Mouse (Mus musculus) MEL (cell line): ENCODE measurements around the gene Cabp2. TPM values are rescaled to one million over a fixed set of nuclear protein-coding genes. Genes with fewer than 3 reads are reported as not detected.

Source experiments
- DNase-seq: peaks from one replicate; pipeline ENCODE4 v3.0.0; 2011; ENCODE audit warnings: low read depth, low spot score
- H3K27ac ChIP-seq: 2 replicates; pipeline ENCODE4 v1.5.1; 2012; ENCODE audit warnings: low read depth, mild to moderate bottlenecking, control low read depth, low read length, moderate library complexity; ENCODE audit not compliant: control insufficient read depth
- H3K27me3 ChIP-seq, 2 experiments: fragments of 150-350 bp in 1 of 2; sonication (generic) in 1 of 2; 2 replicates each; pipeline ENCODE4 v1.6.1; 2012; ENCODE audit warnings: low read length in 2 of 2, mild to moderate bottlenecking in 2 of 2, improper control_type of control experiment in 1 of 2, moderate library complexity in 1 of 2; ENCODE audit not compliant: insufficient read depth in 2 of 2, control insufficient read depth in 1 of 2
- H3K36me3 ChIP-seq, 2 experiments: 2 replicates each; pipeline ENCODE4 v1.6.1; 2012 to 2014; ENCODE audit warnings: low read length in 2 of 2, improper control_type of control experiment in 1 of 2, inconsistent platforms in 1 of 2, mild to moderate bottlenecking in 1 of 2; ENCODE audit not compliant: insufficient read depth in 2 of 2, control insufficient read depth in 1 of 2
- H3K4me1 ChIP-seq, 2 experiments: fragments of 150-350 bp in 1 of 2; sonication (generic) in 1 of 2; 2 replicates each; pipeline ENCODE4 v1.6.1; 2012; ENCODE audit warnings: low read length in 2 of 2, improper control_type of control experiment in 1 of 2, mild to moderate bottlenecking in 1 of 2; ENCODE audit not compliant: insufficient read depth in 2 of 2, control insufficient read depth in 1 of 2
- H3K4me3 ChIP-seq, 2 experiments: fragments of 150-350 bp in 1 of 2; sonication (generic) in 1 of 2; 2 replicates each; pipeline ENCODE4 v1.5.1; 2012; ENCODE audit warnings: low read depth in 2 of 2, low read length in 2 of 2, mild to moderate bottlenecking in 2 of 2, moderate library complexity in 2 of 2, control low read depth in 1 of 2, improper control_type of control experiment in 1 of 2; ENCODE audit not compliant: control insufficient read depth in 1 of 2, insufficient read depth in 1 of 2
- H3K79me2 ChIP-seq: 2 replicates; pipeline ENCODE4 v1.6.1; 2012; ENCODE audit warnings: mild to moderate bottlenecking, low read length, moderate library complexity; ENCODE audit not compliant: control insufficient read depth, poor library complexity, insufficient read depth
- H3K9ac ChIP-seq: 2 replicates; pipeline ENCODE4 v1.6.1; 2012; ENCODE audit warnings: low read depth, mild to moderate bottlenecking, control low read depth, low read length, moderate library complexity; ENCODE audit not compliant: control insufficient read depth, poor library complexity, severe bottlenecking
- H3K9me3 ChIP-seq: fragments of 150-350 bp; sonication (generic); replicated peaks from 2 replicates; pipeline ENCODE4 v1.6.1; 2012; ENCODE audit warnings: mild to moderate bottlenecking, low read length, improper control_type of control experiment, moderate library complexity; ENCODE audit not compliant: insufficient read depth
- CTCF ChIP-seq, 3 experiments: IDR thresholded peaks in 2 of 3; conservative IDR thresholded peaks in 1 of 3; 2 replicates each; pipeline ENCODE4 v1.5.1; 2011 to 2012; ENCODE audit warnings: low read length in 3 of 3, low read depth in 2 of 3, mild to moderate bottlenecking in 2 of 3, improper control_type of control experiment in 1 of 3, inconsistent platforms in 1 of 3, mixed read lengths in 1 of 3, moderate library complexity in 1 of 3; ENCODE audit not compliant: control insufficient read depth in 1 of 3, insufficient read depth in 1 of 3, poor library complexity in 1 of 3, severe bottlenecking in 1 of 3
- E2F4 ChIP-seq: IDR thresholded peaks from 2 replicates; pipeline ENCODE4 v1.6.1; 2011; ENCODE audit warnings: low read depth, low read length, improper control_type of control experiment, borderline replicate concordance
- EP300 ChIP-seq, 2 experiments: IDR thresholded peaks; 2 replicates each; pipeline ENCODE4 v1.6.1; 2011; ENCODE audit warnings: improper control_type of control experiment in 2 of 2, low read length in 2 of 2, low read depth in 1 of 2, mild to moderate bottlenecking in 1 of 2
- ETS1 ChIP-seq: IDR thresholded peaks from 2 replicates; pipeline ENCODE4 v1.6.1; 2012; ENCODE audit warnings: low read depth, mild to moderate bottlenecking, inconsistent platforms, low read length, improper control_type of control experiment, moderate library complexity
- GATA1 ChIP-seq: IDR thresholded peaks from 2 replicates; pipeline ENCODE4 v1.6.1; 2011; ENCODE audit warnings: low read depth, low read length, improper control_type of control experiment
- JUND ChIP-seq: IDR thresholded peaks from 2 replicates; pipeline ENCODE4 v1.6.1; 2011; ENCODE audit warnings: low read depth, mild to moderate bottlenecking, improper control_type of control experiment, low read length
- MAZ ChIP-seq: IDR thresholded peaks from 2 replicates; pipeline ENCODE4 v1.6.1; 2012; ENCODE audit warnings: low read depth, mild to moderate bottlenecking, inconsistent platforms, low read length, improper control_type of control experiment
- MEF2A ChIP-seq: IDR thresholded peaks from 2 replicates; pipeline ENCODE4 v1.6.1; 2014; ENCODE audit warnings: low read depth, mild to moderate bottlenecking, inconsistent platforms, low read length, improper control_type of control experiment; ENCODE audit not compliant: poor library complexity, insufficient replicate concordance, severe bottlenecking; ENCODE audit errors: extremely low read depth
- MYB ChIP-seq: IDR thresholded peaks from 2 replicates; pipeline ENCODE4 v1.6.1; 2011; ENCODE audit warnings: mild to moderate bottlenecking, low read depth, low read length, improper control_type of control experiment
- POLR2A ChIP-seq, 2 experiments: IDR thresholded peaks; 2 replicates each; pipeline ENCODE4 v1.6.1; 2011 to 2012; ENCODE audit warnings: low read length in 2 of 2, mild to moderate bottlenecking in 2 of 2, control low read depth in 1 of 2, improper control_type of control experiment in 1 of 2, low read depth in 1 of 2, moderate library complexity in 1 of 2; ENCODE audit not compliant: control insufficient read depth in 1 of 2, insufficient read depth in 1 of 2, poor library complexity in 1 of 2
- POLR2AphosphoS5 ChIP-seq: IDR thresholded peaks from 2 replicates; pipeline ENCODE4 v1.6.1; 2012; ENCODE audit warnings: low read depth, borderline replicate concordance, mild to moderate bottlenecking, inconsistent platforms, low read length, moderate library complexity, mixed read lengths
- RCOR1 ChIP-seq: IDR thresholded peaks from 2 replicates; pipeline ENCODE4 v1.6.1; 2012; ENCODE audit warnings: low read depth, mild to moderate bottlenecking, inconsistent platforms, low read length, improper control_type of control experiment
- SIN3A ChIP-seq: IDR thresholded peaks from 2 replicates; pipeline ENCODE4 v1.6.1; 2012; ENCODE audit warnings: low read length, improper control_type of control experiment, inconsistent platforms
- TAL1 ChIP-seq: IDR thresholded peaks from 2 replicates; pipeline ENCODE4 v1.6.1; 2012; ENCODE audit warnings: mild to moderate bottlenecking, inconsistent platforms, low read length, moderate library complexity, mixed read lengths
- TCF12 ChIP-seq: IDR thresholded peaks from 2 replicates; pipeline ENCODE4 v1.6.1; 2014; ENCODE audit warnings: low read depth, mild to moderate bottlenecking, inconsistent platforms, low read length, improper control_type of control experiment, moderate library complexity
- UBTF ChIP-seq: IDR thresholded peaks from 2 replicates; pipeline ENCODE4 v1.6.1; 2012; ENCODE audit warnings: low read depth, mild to moderate bottlenecking, inconsistent platforms, low read length, improper control_type of control experiment, moderate library complexity, borderline replicate concordance; ENCODE audit not compliant: insufficient read depth
- ZNF384 ChIP-seq: IDR thresholded peaks from 2 replicates; pipeline ENCODE4 v1.6.1; 2012; ENCODE audit warnings: low read depth, mild to moderate bottlenecking, inconsistent platforms, low read length, improper control_type of control experiment
- polyA plus RNA-seq, 2 experiments: library from polyadenylated mRNA; stranded (reverse) in 1 of 2; unstranded in 1 of 2; fragments of >175 nt in 1 of 2; fragments of >200 nt in 1 of 2; gene quantifications; 2 replicates each; pipeline versions ENCODE4 v1.2.1 to v1.2.4; 2012; ENCODE audit warnings: low replicate concordance in 2 of 2, low read depth in 1 of 2; ENCODE audit not compliant: insufficient read length in 2 of 2, insufficient read depth in 1 of 2, missing spikeins in 1 of 2
- total RNA-seq: library from RNA; depleted of rRNA; stranded (reverse); fragments of 300-350 nt; gene quantifications from 2 replicates; pipeline ENCODE4 v1.2.3, GENCODE M21; 2012

Cabp2 gene
- total and polyA plus RNA-seq, 3 experiments, result 0.14 TPM; not detected in 2

- Histone ChIP-seq H3K9me3 (no peaks in the 10 kb centered on the region), H3K9ac (no peak within 1 kb of the TSS), H3K79me2 (no peaks in the 10 kb centered on the region), H3K27ac (peak within 1 kb of the TSS; percentile 59), H3K4me3 (no peak within 1 kb of the TSS), H3K27me3 (no peaks in the 10 kb centered on the region), H3K36me3 (peaks cover 0 to 3% of the 10 kb centered on the region in 2 experiments; a peak in 1 of 4 replicates), H3K4me1 (peaks cover 0 to 7% of the 10 kb centered on the region in 2 experiments; a peak in 2 of 4 replicates)
- no peak for DNase-seq
- TF ChIP-seq MAZ (no peak), EP300 (IDR thresholded peaks at IDR 0.05; ENCODE audit: low read depth in 1 of 2, low read length in 2 of 2) (peak; percentile 21 to 74; a peak in 2 of 4 replicates), E2F4 (no peak), TAL1 (peak; percentile 47), UBTF (no peak), TCF12 (peak; percentile 69; the same call in 1 of the 2 replicates), CTCF (IDR thresholded peaks at IDR 0.05 in 2 of 3, conservative IDR thresholded peaks at IDR 0.05 in 1 of 3; ENCODE audit: control insufficient read depth in 1 of 3, insufficient read depth in 1 of 3, low read depth in 2 of 3, low read length in 3 of 3, poor library complexity in 1 of 3, severe bottlenecking in 1 of 3) (no peak), MEF2A (no peak), MYB (peak; percentile 49; the same call in 1 of the 2 replicates), POLR2AphosphoS5 (no peak), JUND (no peak), GATA1 (peak; percentile 58)
Measured at GRCm38 (mm10) chr19:4045966-4046865, 35.2 kb upstream of the Cabp2 start, which contains the start of gene Gstp2. Gene Gstp2 (minus strand): TSS chr19:4046023.

- DNase-seq, result no peak
- TF ChIP-seq SIN3A (no peak), POLR2A (IDR thresholded peaks at IDR 0.05; ENCODE audit: control insufficient read depth in 1 of 2, insufficient read depth in 1 of 2, low read depth in 1 of 2, low read length in 2 of 2, poor library complexity in 1 of 2) (no peak), ETS1 (0 out of 2 replicates have a peak, but pooled peaks have one; percentile 8), TCF12 (no peak), RCOR1 (no peak), ZNF384 (no peak)
- H3K27me3 ChIP-seq, result no peaks in the 10 kb centered on the region
- no peaks in the 10 kb centered on the region for H3K79me2 ChIP-seq
- peak overlapping the region; percentile 59 for H3K27ac ChIP-seq
- no peak overlapping the region for H3K4me3 ChIP-seq
- H3K9me3 ChIP-seq, result no peaks in the 10 kb centered on the region
- H3K9ac ChIP-seq, result no peak overlapping the region
- peaks cover 0 to 3% of the 10 kb centered on the region in 2 experiments; a peak in 1 of 4 replicates for H3K36me3 ChIP-seq
- peaks cover 0 to 7% of the 10 kb centered on the region in 2 experiments; a peak in 2 of 4 replicates for H3K4me1 ChIP-seq
Measured at GRCm38 (mm10) chr19:4046866-4047254, 34.5 kb upstream of the Cabp2 start.
